ENCODE assay signal across 18 mouse cellular contexts in genomic region chrX:71412776-71413175, GRCm38 (mm10).
"Had no signal": no experiment of that assay in that cellular context is flagged by ENCODE, and none has a peak within 500 bp of the region (broad histone marks: within the 10 kb centered on the region; RNA-seq: fewer than 3 reads in every experiment).

No protein-coding gene starts in this region.

- H3K4me1 ChIP-seq: midbrain, embryonic 10.5 days; midbrain, embryonic 12.5 days; neural tube, embryonic 13.5 days; neural tube, embryonic 15.5 days had no signal

- H3K4me2 ChIP-seq: lung, embryonic 14.5 days; midbrain, embryonic 12.5 days; neural tube, embryonic 13.5 days; neural tube, embryonic 15.5 days had no signal

- ATAC-seq: midbrain, embryonic 16.5 days had no signal

- H3K9ac ChIP-seq: lung, embryonic 14.5 days; midbrain, embryonic 12.5 days; neural tube, embryonic 13.5 days; neural tube, embryonic 15.5 days had no signal

- H3K4me3 ChIP-seq: midbrain, embryonic 10.5 days; midbrain, embryonic 12.5 days; myocyte; neural tube, embryonic 13.5 days; neural tube, embryonic 15.5 days had no signal

- H3K9me3 ChIP-seq: midbrain, embryonic 10.5 days; midbrain, embryonic 12.5 days; neural tube, embryonic 13.5 days; neural tube, embryonic 15.5 days had no signal

- H3K27ac ChIP-seq: midbrain, embryonic 10.5 days; midbrain, embryonic 12.5 days; neural tube, embryonic 13.5 days; neural tube, embryonic 15.5 days had no signal

- H3K36me3 ChIP-seq: midbrain, embryonic 10.5 days; midbrain, embryonic 12.5 days; neural tube, embryonic 13.5 days; neural tube, embryonic 15.5 days had no signal

- H3K27me3 ChIP-seq: midbrain, embryonic 12.5 days; neural tube, embryonic 13.5 days; neural tube, embryonic 15.5 days had no signal

- DNase-seq: lung, embryonic 14.5 days; lung, postnatal 10 days; lung, postnatal 4 days; midbrain, embryonic 14.5 days; retina, postnatal 1 day; right cerebral cortex, adult 18-20 months; right cerebral cortex, postnatal 25 days; right cerebral cortex, postnatal 4 days; spleen, adult 18-20 months; thymus, adult 18-20 months; thymus, postnatal 14 days; thymus, postnatal 36 days had no signal
